Mouse (Mus musculus) monocyte, adult 5-6 weeks (primary cell): ENCODE measurements around the gene 1700017B05Rik. TPM values are rescaled to one million over a fixed set of nuclear protein-coding genes. Genes with fewer than 3 reads are reported as not detected.
"Not testable (repeated sequence)": the region's sequence is repeated elsewhere in the genome, so short reads cannot be mapped to it uniquely, and the experiment has no call there.

Experiments
- ATAC-seq: fragments of 153-309, 156-312 bp; replicated peaks from 2 replicates; pipeline ENCODE4 v1.8.0; 2017; ENCODE audit warnings: mild to moderate bottlenecking; ENCODE audit not compliant: low TSS enrichment, insufficient number of reproducible peaks, severe bottlenecking, poor library complexity, low FRiP score
- total RNA-seq: library from RNA; stranded (forward); fragments of 200-1000, 200-491, 200-594 nt; gene quantifications from 3 replicates; pipeline ENCODE4 v1.2.3, GENCODE M21; 2017

1700017B05Rik gene
- 11.4 to 26.8 TPM (median 12.9 TPM) in 3 replicates for total RNA-seq

DNA sequence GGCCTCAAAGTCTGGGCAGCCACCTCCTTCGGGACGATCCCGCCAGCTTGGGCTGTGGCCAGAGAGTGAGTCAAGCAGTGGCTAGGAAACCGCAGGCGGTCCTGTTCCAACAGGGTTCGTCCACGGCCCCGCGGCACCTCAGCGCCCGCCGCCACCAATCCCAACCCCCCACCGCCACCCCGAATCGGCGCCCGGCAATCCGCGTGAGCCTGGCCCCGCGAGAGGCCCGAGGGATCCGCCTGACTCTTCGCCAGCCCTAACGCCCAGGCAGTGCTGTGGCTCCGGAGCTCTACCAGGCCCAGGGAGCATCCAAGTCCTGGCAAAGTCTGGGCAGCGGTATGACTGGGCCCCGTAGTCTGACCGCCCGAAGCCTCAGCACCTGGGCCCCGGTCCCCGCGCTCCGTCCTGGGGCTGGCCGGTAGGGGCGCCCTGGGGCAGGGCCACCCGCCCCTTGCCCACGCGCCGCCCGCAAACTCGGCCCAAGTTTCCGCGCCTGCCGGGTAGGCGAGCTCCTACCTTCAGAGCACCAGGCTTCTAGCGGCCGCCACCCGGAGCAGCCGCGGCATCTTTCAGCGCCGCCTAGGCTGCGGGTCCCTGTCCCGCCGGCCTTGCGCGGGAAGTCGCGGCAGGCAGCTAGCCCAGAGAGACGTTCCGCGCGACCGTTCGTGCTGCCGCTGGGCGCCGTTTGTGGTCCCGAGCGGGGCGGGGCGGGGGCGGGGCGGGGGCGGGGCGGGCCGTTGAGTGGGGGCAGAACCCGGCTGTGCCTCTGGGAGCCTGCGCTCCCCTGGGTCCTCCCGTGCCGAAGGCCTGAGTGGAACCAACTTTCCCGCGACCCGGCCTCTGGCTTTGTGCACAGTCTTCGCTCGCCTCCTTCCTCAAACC is at the start of gene 1700017B05Rik:
Gene 1700017B05Rik (minus strand): TSS at position 700 of the 882 bp plus-strand sequence.
- ATAC-seq: 0 out of 2 replicates have a peak, but pooled peaks have one; percentile 6

DNA sequence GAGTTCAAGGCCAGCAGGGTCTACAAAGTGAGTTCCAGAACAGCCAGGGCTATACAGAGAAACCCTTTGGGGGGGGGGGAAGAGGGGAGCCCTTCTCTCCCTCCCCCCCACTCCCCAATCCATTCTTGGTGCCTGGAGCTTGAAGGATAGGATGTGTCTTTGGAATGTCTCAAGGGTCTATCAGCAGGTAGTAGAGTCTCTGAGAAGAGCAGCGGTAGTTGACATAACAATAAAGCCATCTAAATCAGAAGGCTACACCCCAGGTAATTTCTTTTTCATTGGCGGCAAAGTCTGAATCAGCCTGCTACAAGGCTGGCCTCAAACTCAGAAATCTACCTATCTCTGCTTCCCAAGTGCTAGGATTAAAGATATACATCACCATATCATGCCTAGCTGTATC is 48.5 kb upstream of the 1700017B05Rik start:
- no peak for ATAC-seq

DNA sequence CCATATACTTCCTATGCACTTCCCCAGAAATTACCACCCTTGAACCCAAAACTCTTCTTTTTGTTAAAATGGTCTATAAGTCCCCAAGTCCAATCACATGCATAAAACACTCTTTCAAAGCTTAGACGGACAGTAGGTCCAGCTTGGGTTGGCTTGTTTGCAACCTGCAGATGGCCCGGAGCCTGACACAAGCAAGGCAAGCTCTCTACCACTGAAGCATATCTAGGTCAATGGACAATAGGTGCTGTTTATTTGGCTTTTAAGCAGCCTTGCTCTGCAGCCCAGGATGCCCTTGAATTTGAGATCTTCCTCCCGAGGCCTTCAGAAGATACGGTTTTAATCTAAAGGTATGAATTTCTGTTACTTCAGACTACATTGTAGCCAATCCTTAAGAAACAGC is 46.9 kb upstream of the 1700017B05Rik start:
- no peak for ATAC-seq

DNA sequence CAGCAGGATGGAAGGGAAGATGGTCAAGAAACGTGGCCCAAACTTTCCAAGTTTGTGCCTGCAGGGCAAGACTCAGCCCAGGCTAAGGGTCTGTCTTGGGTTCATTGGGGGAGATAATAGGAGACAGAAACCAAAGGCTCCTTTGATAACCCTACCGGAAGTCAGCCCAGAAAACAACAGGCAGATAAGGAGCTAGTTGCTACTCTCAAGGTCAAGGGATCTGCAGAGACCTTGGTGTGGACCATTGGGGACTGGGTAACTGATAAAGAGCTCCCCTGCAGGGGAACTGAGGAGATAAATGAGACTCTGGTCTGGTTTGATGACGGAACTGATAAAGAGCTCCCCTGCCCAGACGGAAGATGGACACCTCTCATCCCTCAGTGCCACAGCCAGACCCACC is 45.0 kb upstream of the 1700017B05Rik start:
- ATAC-seq: no peak

DNA sequence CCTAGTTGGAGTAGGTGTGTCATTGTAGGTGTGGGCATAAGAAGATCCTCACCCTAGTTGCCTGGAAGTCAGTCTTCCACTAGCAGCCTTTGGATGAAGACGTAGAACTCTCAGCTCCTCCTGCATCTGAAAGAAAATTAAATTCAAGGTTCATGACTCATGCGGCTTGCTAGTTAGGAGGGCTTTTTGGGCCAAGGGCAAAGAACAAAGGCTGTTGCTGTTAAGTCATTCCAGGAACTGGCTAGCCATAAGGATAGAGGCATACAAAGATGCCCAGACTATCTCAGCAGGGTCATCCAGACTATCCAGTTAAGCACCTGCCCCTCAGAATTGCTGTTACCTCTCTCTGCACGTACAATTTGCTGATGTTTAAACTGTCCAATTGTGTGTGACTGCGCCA is 42.3 kb upstream of the 1700017B05Rik start:
- not testable (repeated sequence) for ATAC-seq

DNA sequence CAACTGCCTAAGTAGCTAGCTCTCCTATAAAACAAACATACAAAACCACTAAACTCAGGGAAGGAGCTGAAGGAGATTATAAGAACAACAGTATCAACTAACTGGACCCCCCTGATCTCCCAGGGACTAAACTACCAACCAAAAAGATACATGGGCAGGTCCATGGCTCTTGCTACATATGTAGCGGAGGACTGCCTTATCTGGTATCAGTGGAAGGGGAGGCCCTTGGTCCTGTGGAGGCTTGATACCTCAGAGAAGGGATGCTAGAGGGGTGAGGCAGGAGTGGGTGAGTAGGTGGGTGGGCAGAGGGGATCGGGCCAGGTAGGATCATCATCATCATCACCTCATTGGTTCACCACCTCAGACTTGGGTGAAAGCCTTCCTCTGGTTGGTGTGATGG is 41.8 kb upstream of the 1700017B05Rik start:
- no peak for ATAC-seq

DNA sequence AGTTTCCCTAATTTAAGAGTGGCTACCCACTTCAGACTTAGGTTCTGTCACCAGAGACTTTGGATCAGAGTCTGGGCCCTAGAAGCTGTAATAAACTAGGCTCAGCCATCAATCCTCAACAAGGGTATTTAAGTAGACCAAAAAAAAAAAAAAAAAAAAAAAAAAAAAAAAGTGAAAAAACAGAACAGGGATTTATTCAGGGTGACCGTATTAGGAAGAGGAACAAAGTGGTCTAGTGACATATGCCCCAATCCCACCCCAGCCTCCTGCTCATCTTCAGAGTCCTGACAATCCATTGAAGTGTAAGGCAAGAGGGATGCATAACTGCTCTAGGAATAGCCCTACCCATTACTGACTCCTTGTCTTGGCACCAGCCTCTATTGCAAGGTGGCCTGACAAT is 40.9 kb upstream of the 1700017B05Rik start:
- no peak for ATAC-seq

DNA sequence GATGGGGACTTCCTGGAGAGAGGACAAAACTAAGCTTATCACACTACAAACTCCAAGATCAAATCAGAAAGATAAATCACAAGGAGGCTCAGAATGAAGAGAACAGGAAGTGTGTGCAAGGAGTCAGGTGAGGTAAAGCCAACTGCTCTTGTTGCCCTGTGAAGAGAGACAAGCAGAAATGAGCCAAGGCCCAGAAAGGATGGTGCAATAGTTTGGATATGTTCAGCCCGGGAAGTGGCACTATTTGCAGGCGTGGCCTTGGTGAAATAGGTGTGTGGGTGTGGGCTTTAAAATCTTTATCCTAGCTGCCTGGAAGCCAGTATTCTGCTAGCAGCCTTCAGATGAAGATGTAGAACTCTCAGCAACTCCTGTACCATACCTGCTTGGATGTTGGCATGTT is 38.4 kb upstream of the 1700017B05Rik start:
- ATAC-seq: no peak

DNA sequence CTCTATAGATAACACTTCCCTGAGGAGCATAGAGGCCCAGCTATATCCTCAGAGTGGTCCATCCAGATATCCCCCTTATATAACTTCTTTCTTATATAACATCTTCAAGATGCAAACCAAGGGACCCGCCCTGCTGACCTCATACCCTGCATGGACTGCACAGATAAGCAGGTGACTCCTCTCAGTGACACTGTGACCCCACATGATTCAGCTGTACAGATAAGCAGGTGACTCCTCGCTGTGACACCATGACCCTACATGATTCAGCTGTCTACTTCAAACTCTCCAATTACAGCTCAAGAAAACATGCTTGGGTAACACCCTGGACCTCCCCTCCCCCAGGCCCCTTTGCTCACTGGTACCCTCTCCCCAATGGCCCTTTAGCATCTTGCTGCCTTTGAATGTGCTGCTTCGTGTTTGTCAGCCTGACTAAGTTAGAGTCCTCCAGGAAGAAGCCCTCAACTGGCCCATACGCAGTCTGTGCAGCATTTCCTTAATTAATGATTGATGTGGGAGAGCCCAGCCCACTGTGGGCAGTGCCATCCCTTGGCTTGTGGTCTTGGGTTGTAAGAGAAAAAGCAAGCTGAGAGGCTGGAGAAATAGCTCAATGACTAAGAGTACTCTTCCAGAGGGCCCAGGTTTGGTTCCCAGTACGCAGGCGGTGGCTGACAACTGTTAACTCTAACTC is 37.5 kb upstream of the 1700017B05Rik start:
- peak; percentile 69 for ATAC-seq

DNA sequence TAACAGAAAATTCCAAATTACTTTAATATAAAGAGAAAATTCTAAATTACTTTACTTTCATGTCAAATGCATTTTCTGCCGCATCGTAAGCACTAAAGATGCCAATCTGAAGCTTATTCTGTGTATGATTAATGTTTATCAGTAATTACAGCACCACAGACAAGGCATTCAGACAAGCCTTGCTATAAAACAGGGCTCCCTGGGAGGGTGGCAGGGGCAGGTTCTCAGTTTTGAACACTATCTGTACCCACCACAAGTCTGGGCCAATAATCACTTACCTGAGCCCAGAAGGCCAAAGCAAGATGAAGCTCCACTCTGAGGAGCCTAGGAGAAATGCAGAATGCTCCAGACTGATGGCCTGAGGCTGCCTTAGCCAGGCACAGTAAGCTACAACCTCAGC is 35.5 kb upstream of the 1700017B05Rik start:
- ATAC-seq: no peak

DNA sequence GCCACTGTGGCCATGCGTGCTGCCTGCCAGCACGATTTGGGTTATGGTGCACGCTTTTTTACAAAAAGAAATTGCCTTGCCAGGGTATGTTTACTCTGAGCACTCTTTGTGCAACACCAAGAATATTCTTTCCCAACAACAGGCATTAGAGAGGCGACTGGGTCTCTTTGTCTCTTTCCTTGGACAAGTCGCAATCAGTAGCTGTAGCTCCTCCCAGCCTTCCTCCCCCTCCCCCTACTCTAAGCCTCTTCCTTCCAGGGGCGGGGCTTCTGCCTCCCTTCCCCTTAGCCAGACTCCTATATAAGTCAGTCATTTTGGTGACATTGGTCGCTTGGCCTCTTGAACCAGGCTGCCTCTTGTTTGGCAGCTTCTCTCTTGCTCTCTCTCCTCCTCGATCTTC is 33.9 kb upstream of the 1700017B05Rik start:
- ATAC-seq: no peak

DNA sequence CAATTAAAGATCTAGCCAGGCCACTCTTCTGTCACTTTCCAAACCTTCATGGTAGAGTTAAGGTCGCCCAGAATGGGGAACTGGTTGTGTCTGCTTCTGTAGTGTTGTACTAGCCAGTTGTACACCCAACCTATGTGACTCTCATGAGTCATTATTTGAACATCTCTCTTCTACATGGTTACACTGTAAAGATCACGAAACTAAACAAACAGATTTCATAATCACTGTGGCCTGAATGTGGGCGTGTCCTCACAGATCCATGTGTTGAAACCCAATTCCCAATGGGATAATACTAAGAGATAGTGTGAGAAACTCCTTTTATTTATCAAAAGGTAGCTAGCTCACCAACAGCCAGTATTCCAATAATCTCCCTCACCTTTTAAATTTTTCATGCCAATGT is 33.3 kb upstream of the 1700017B05Rik start:
- ATAC-seq: no peak

DNA sequence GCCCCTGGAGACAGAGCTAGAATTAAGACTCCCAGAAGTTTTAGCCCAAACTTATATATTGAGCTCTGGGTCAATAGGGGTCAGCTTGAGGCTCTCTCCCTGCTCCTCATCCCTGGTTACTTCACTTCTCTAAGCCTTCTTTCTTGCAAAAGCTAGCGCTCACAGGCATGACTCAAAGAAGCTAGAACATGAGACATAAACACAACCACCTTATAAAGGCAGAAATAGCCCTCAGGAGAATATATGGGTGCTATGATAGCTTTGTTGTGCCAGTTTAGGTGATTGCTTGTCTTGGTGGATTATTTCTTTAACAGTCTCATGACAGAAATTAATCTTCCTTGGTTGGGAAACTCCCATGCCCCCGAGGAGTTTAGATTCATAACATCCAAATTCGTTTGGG is 32.5 kb upstream of the 1700017B05Rik start:
- no peak for ATAC-seq

DNA sequence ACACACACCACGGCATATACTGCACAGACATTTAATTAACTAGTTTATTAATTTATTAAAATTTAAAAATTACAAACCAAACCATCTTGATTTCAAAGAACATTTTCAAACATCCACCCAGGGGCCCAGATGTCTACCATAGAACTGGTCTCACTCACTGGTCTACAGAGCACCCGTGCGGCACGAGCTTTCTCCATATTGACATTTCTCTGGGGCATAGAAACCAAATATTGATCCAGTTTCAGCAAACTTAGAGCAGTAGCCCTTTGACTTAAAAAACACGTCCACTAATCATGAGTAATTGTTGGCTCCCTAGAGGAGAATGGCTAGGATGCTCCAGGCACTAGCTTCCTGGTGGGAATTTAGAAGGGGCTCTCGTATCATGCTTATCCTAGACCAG is 24.8 kb upstream of the 1700017B05Rik start:
- ATAC-seq: no peak

DNA sequence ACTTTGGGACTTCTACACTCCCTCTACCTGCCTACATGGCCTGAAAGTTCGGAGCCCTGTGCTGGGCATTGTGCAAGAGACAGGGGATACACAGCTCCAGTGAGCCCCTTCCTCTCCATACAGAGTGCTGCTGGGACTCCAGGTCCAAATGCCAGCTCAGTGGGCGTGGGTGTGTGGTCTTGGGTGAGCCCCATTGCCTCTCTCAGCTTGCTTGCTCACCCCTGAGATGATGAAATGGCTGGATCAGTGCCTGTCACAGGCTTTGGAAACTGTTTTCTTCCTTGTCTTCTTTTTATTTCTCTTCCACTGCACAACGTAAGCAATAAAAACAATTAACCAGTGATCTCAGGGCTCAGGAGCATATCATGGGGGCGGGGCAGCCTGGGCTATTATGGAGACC is 20.9 kb upstream of the 1700017B05Rik start:
- ATAC-seq: no peak

DNA sequence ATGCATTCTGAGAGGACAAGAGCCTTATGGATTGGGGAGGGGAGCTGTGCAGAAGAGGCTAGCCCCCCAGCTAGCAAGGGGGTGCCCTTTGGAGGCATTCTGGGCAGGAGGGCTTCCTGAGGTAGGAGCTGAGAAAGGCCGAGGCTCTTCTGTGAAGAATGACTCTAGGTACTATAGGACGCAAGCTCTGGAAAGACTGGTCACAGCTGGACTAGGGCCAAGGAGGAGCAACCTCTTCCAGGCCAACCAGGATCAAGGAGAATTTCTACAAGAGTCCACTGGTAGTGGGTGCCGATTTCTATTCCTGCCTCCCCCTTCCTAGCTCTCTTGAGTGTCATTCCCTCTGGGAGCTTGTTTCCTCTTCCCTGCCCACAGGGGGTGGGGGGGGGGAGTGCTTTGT is 20.3 kb upstream of the 1700017B05Rik start:
- ATAC-seq: no peak

DNA sequence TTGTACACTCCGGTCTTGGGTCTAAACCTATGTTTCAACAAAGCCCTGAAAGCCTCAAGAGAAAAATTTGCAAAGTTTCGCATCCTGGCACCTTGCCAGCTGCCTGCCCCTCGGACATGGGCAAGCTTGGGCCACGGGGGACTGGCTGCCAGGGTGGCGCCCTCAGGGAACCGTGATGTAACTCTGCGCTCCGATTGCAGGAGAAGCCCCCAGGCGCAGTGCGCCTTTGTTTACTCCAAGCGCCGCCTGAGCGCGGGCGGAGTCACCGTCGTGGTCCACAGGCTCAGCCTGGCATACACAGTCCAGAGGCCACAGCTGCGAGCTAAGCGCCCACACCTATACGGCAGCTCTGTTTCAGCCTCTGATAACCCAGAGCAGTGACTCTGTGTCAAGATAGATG is 19.1 kb upstream of the 1700017B05Rik start:
- ATAC-seq: no peak

DNA sequence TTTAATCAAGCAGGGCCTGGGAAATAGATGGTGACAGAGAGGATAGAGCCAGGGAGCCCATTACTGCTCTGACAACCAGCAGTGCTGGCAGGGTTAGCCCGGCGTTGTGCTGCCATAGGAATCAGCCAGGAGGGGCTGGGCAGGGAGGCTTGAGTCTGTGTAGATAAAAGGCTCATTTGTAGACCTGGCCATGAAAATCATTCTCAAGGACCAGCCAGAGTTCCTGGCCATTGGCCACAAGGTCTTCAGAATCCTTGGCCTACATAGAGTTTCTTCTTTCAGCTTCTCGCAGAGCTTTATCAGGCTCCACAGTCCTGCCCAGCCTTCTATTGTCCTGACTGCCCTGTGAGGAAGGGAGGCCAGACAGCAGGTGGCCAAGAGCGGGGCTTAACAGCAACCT is 17.0 kb upstream of the 1700017B05Rik start:
- ATAC-seq: no peak

DNA sequence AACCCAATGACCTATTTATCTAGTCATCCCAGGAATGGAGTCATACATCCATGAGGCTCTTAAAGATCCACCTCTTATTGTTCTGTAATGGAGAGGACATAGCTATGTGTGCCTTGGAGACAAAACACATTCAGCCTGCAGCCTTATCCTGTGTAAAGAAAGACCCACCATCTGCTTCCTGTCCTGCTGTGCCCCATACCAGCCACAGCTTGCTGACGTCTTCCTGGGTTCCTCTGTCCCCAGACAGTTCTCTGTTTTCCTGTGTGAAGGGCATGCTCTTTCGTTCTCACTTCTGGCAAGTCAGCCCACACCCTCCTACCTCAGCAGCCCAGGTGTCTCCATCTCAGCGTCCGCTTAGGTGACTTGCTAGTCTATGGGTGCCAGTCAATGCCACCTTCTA is 15.9 kb upstream of the 1700017B05Rik start:
- peak; percentile 63 for ATAC-seq

DNA sequence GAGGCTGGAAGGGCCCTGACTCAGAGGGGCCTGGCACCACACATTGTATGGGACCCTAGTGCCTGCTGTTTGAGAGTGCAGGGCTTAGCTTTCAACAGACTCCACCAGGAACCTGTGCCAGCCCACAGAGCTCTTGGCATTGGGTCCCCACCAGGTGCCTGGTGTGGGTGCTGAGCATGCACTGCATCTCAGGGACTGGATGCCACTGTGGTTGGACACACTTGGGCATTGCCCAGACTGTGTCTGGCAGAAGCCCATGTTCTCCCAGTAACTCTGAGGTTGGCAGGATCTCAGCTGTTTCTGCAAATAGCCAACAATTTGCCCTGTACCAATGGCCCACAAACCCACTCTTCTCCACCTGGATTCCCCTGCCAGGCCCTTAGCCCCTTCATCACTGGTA is 13.9 kb upstream of the 1700017B05Rik start:
- no peak for ATAC-seq
